Mouse (Mus musculus) ES-Bruce4 (cell line): Measurements from ENCODE around the gene Map3k20.

Experiments used
- CTCF ChIP-seq: IDR thresholded peaks from one replicate; pipeline ENCODE4 v1.8.1; 2011; ENCODE audit warnings: low read depth, low read length
- EP300 ChIP-seq: IDR thresholded peaks from 2 replicates; pipeline ENCODE4 v1.6.1; 2011; ENCODE audit warnings: low read depth, low read length; ENCODE audit not compliant: insufficient read depth
- POLR2A ChIP-seq: IDR thresholded peaks from one replicate; pipeline ENCODE4 v1.8.1; 2011; ENCODE audit warnings: low read length; ENCODE audit not compliant: insufficient read depth

DNA sequence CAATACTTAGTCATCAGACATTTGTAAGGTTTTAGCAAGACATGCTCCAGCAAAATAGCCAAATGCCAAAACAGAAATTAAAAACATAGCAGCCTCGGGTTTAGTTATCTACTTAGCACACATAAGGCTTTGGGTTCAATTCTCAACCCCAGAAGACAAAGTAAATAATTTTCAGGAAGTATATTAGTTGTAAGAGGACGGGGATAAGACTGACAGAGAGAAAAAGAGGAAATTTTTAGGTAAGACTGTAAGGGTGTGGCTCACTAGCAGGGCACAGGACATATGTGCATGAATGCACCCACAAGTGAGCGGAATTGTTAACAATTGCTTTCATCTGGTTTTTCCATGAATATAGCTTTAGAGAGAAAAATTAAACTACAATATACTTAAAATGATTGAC is 158.5 kb downstream of the Map3k20 start:
- no peak for TF ChIP-seq CTCF
- TF ChIP-seq EP300, result no peak
- TF ChIP-seq POLR2A, result no peak
